Mouse (Mus musculus) megakaryocyte, adult 5-6 weeks (primary cell): Measurements from ENCODE around the gene Alg6. TPM values are rescaled to one million over a fixed set of nuclear protein-coding genes. Genes with fewer than 3 reads are reported as not detected.

ENCODE experiments used
- ATAC-seq: 2 replicates; pipeline ENCODE4 v1.8.0; 2016; ENCODE audit warnings: mild to moderate bottlenecking, inconsistent platforms; ENCODE audit not compliant: poor library complexity, severe bottlenecking
- total RNA-seq, 2 experiments: library from RNA; stranded (forward) in 1 of 2; stranded (reverse) in 1 of 2; fragments of 153-499, 151-499 nt in 1 of 2; fragments of 221-1000, 200-1000 nt in 1 of 2; gene quantifications; 2 replicates each; pipeline versions ENCODE4 v1.2.3 to v1.2.4; 2015 to 2017

Alg6 gene
- total RNA-seq (2015) = 13.0 and 17.3 TPM in 2 replicates
- total RNA-seq (2017) = 7.1 and 14.6 TPM in 2 replicates

GRCm38 (mm10) chr4:99714904-99715782 is at the start of gene Alg6:
Gene Alg6, plus strand, starts transcription at chr4:99715664.
- ATAC-seq = peak; percentile 98

- no peak for ATAC-seq
Measured at GRCm38 (mm10) chr4:99670203-99670851, 45.1 kb upstream of the Alg6 start.

GRCm38 (mm10) chr4:99675191-99675590 is 40.3 kb upstream of the Alg6 start:
- no peak for ATAC-seq

- ATAC-seq = no peak
Measured at GRCm38 (mm10) chr4:99683941-99684340, 31.5 kb upstream of the Alg6 start.

- no peak for ATAC-seq
Measured at GRCm38 (mm10) chr4:99686308-99686707, 29.2 kb upstream of the Alg6 start.

GRCm38 (mm10) chr4:99712583-99713183 is 2.8 kb upstream of the Alg6 start:
- no peak for ATAC-seq

GRCm38 (mm10) chr4:99713971-99714370 is 1.5 kb upstream of the Alg6 start:
- ATAC-seq = no peak

- ATAC-seq = peak; percentile 10
Measured at GRCm38 (mm10) chr4:99715783-99716416, 436 bp downstream of the Alg6 start.

- no peak for ATAC-seq
Measured at GRCm38 (mm10) chr4:99717905-99718304, 2.4 kb downstream of the Alg6 start.

- ATAC-seq = no peak
Measured at GRCm38 (mm10) chr4:99724331-99724730, 8.9 kb downstream of the Alg6 start.

- no peak for ATAC-seq
Measured at GRCm38 (mm10) chr4:99725914-99726451, 10.5 kb downstream of the Alg6 start.

GRCm38 (mm10) chr4:99739836-99740235 is 24.4 kb downstream of the Alg6 start:
- no peak for ATAC-seq

- no peak for ATAC-seq
Measured at GRCm38 (mm10) chr4:99752426-99752825, 37.0 kb downstream of the Alg6 start.

- no peak for ATAC-seq
Measured at GRCm38 (mm10) chr4:99766303-99766702, 50.8 kb downstream of the Alg6 start.

GRCm38 (mm10) chr4:99766753-99767152 is 51.3 kb downstream of the Alg6 start:
- no peak for ATAC-seq

- ATAC-seq = no peak
Measured at GRCm38 (mm10) chr4:99770555-99770954, 55.1 kb downstream of the Alg6 start.

GRCm38 (mm10) chr4:99773041-99773440 is 57.6 kb downstream of the Alg6 start:
- ATAC-seq = no peak

GRCm38 (mm10) chr4:99792365-99792764 is 76.9 kb downstream of the Alg6 start:
- ATAC-seq = no peak
